Mouse (Mus musculus): ENCODE results near the gene Gpha2.

Gpha2 gene

DNA sequence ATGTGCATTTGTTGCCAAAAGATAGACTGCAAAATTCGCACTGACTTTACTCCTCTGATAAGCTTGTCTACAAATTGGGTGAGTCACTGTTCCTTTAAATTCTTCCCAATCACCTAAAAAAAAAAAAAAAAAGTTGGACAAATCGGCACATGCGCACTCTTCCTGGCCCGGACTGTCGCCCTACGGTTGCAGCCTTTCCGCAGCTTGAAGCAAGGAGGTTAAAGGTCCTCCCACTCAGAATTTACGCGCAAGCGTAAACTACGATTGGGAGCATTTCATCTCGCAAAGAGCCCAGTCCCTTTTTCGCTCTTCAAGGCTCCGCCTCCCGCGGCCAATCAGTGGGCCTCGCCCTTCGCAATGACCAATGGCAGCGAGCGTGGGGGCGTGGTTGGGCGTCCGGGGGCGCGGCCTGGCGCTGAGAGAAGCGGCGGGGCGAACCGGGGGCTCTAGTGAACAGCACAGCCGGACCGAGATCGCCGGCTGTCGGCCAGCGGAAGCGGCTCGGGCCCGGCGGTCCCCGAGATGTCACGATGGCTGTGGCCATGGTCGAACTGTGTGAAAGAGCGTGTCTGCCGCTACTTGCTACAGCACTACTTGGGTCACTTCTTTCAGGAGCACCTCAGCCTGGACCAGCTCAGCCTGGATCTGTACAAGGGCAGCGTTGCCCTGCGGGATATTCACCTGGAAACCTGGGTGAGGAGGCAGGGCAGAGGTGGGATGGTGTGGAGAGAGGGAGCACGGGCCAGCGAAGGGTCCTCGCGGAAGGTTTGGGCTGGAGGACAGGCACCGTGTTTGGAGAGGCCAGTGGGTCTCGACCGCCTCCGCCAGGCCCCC lies 15.3 kb downstream of the Gpha2 start, which contains the start of gene Atg2a:
Atg2a (plus strand) TSS at position 395 of the 834 bp plus-strand sequence.
- CTCF ChIA-PET = interaction anchor here (0.6 to 0.7 kb wide), 2 partner anchors 193 to 532 kb away, joined by 3 to 4 read pairs; no protein-coding TSS in a partner anchor

DNA sequence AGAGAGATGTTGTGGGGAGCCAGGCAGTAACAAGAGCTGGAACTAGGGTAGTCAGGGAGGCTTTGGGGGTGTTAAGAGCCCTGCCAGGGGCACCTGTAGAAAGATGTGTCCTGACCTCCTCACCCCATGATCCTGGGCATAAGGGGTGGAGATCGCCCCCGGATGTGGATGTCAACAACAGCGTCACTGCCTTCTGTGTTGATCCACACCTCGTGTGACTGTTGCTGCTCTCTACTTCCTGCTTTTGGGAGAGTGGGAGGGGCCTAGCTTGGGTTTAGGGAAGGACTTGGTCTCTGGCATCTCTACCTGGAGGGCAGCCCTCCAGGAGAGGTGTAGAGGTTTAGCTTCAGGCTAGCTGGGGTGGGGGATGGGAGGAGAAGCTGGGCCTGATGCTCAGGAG lies 16.1 kb downstream of the Gpha2 start:
- CTCF ChIA-PET = interaction anchor here (0.7 kb wide), 1 partner anchor 52 kb away, joined by 5 read pairs; no protein-coding TSS in a partner anchor

DNA sequence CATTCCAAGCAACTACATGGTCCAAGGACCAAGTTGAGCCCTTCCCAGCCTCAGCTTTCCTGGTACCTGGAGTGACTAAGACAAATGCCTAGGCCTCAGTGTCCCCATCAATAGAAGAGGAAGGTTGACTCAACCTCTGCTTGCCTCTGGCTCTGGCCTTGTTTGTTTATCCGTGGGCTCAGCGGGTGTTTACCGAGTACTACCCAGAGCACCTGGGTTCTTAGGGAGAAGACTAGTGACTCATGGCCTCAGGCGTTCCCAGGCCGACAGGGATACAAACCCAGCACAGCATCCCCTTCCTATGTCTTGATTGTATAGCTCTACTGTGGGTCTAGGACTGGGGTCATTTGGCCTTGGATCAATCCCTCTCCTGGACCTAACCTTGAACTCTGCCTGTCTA lies 17.0 kb downstream of the Gpha2 start:
- CTCF ChIA-PET = no interaction called here

DNA sequence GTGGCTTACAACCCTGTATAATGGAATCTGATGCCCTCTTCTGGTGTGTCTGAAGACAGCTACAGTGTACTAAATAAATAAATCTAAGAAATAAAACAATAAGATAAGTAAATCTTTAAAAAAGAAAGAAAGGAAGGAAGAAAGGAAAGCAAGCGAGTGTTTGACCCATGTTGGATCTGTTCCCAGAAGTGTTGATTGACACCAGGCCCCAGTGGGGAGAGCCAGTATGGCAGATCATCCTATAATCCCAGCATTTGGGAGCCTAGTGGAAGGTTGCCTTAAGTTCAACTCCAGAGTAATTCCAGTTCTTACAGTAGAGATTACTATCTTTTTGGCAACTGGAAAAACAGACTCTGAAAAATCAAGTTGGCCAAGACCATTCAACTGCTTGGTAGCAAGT lies 19.6 kb downstream of the Gpha2 start:
- CTCF ChIA-PET = no interaction called here

DNA sequence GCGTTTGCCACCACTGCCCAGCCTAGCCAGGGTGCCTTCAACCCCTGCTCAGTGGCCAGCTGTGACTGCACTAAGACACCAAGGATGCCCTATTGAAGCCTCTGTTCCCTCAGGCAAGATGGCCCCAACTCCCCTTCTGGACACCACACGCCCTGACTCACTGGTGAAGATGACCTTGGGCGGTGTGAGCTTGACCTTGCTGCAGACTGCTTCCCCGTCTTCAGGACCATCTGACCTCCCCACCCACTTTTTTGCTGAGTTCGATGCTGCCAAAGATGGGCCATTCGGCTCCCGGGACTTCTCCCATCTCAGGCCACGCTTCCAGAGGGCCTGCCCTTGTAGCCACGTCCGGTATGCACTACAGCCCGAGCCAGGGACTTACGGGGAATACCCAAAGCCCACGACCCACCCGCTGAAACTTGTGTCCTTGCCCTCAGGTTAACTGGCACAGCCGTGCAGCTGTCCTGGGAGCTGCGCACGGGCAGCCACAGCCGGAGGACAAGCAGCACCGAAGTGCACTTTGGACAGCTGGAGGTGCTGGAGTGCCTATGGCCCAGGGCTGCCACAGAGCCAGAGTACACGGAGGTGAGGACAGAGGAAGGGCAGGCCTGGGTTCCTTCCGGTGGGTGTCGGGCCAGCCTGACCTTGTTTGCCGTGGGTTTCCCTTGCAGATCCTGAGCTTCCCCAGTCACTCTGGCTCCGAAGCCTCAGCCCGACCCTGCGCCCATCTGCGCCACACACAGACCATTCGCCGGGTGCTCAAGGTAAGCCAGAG lies 21.5 kb downstream of the Gpha2 start:
- CTCF ChIA-PET = no interaction called here

DNA sequence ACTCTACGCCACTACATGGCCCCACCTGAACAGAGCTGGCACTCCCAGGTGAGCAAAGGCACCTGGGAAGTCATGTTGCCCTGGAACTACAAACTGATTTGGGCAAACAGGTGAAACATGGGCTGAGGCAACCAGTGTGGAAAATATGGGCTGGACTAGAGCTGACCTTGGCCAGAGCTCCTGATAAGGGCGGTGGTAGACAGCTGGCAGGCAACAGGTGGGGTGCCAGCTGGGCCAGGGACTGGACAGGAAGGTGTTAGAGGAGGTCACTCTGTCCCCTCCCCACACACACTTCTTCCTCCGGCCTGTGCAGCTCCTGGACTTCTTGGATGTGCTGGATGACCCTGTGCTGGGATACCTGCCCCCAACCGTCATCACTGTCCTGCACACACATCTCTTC lies 26.8 kb downstream of the Gpha2 start:
- CTCF ChIA-PET = no interaction called here

DNA sequence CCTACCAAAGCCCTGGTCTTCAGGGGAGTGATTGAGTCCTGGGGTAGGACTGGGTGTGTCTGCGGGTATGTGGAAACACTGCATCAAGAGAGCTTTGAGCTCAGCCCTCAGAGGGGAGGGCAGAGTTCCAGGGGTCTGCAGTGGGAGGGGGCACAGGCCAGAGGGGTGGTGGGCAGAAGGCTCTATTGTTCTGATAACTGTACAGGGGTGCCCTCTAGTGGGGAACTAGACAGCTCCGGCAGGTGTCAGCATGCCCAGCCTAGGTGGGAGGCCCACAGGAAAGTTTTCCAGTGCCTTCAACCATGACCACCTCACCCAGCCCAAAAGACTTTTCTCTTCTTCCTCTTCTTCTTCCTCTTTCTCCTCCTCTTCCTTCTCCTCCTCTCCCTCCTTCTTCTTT lies 34.2 kb downstream of the Gpha2 start:
- CTCF ChIA-PET = interaction anchor here (1.7 kb wide), 1 partner anchor 40 kb away, joined by 3 read pairs; no protein-coding TSS in a partner anchor

DNA sequence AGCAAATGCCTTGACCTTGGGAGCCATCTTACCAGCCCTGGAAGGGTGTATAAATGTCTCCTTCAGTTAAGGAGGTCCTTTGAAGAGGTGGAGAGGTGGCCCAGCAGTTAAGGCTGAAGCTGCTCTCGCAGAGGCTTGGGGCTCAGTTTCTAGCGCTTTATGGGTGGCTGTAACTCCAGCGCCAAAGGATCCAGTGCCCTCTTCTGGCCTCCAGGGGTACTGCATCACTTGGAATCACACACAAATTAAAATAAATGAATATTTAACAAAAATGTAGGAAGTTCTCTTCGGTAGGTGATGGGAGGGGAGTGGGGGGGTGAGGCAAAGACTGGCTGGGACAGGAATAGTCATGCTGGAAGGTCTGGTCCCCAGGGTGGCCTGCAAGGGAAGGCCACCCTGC lies 34.8 kb downstream of the Gpha2 start:
- CTCF ChIA-PET = interaction anchor here (1.0 to 1.7 kb wide), 2 partner anchors 11 to 39 kb away, joined by 3 read pairs; no protein-coding TSS in a partner anchor

DNA sequence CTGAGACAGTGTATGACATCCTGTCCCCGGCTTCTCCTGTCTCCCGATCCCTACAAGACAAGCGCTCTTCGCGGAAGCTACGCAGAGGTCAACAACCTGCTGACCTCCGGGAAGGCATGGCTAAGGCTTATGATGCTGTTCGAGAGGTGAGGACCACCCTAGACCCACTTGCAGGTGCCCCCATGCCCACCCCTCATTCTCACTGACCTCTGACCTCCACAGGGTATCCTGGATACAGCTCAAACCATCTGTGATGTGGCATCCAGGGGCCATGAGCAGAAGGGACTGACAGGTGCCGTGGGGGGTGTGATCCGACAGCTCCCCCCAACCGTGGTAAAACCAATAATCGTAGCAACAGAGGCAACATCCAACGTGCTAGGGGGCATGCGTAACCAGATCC lies 35.2 kb downstream of the Gpha2 start:
- CTCF ChIA-PET = interaction anchor here (1.0 to 1.7 kb wide), 2 partner anchors 12 to 39 kb away, joined by 3 read pairs; no protein-coding TSS in a partner anchor

DNA sequence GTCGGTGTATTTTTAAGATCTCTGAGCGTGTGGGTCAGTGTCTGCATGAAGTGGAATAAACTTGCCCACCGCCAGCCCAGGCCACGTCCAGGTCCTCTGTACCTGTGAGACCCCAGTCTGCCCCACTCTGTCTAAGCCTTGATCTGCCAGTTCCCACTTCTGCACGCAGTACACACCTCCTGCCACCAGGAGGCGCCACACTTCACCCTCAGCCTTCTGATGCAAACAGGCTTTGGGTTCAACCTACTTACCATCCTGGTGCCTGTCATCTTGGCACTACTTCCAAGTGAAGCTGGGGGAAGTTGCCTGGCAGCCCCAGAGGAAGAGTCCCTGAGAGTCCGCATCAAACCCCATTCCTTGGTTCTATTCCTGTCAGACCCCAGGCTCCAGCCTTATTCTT lies 36.0 kb downstream of the Gpha2 start:
- CTCF ChIA-PET = interaction anchor here (0.8 to 2.6 kb wide), 2 partner anchors 32 to 69 kb away, joined by 3 to 10 read pairs; no protein-coding TSS in a partner anchor

DNA sequence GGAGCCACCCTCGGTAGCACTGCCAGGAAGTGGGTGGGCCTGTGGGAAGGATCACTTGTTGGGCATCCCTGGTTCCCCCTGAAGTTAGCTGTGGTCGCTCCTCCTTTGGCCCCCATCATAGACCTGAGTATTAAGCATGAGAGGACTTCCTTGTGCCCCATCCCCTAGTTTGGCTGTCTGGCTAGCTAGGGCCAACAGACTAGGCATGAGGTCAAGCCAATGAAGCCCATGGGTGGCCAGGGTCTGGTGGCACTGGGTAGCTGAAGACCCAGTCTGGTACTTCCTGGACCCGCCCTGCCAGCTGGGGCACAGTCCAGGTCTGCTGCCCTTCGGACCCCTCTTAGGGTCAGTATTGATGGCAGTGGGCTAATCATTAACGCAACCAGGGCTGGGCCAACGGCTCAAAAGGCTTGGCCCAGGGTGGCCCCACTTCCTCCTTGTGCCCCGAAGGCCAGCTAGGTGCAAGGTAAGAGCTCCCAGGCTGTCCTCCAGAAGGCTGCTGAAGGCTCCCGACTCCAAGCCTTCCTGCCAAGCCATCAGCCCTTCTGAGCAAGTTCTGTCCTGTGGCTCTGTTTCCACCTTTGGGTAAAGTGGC lies 36.8 kb downstream of the Gpha2 start:
- CTCF ChIA-PET = interaction anchor here (0.7 to 2.6 kb wide), 4 partner anchors 12 to 69 kb away, joined by 3 to 10 read pairs (median 4); no protein-coding TSS in a partner anchor

DNA sequence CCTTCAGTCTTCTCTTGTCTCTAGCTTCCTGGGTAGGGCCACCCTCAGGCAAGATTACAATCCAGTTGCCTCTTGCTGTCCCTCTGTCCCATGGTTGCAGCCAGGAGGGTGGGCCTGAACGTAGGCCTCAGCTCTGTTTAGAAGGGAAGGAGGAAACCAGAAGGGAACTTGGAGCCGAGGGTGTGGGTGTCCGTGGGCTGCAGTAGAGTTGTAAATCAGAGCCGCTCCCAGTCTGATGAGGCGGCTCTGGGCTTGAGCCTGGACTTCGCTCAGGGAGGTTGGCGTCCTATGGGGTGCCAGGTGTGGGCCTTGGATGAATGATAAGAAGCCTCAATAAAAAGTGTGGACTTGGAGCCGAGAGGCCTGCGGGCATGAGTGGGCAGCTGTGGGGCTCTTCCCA lies 38.0 kb downstream of the Gpha2 start:
- CTCF ChIA-PET = interaction anchor here (0.6 to 2.6 kb wide), 3 partner anchors 35 to 72 kb away, joined by 3 to 10 read pairs (median 3); no protein-coding TSS in a partner anchor

DNA sequence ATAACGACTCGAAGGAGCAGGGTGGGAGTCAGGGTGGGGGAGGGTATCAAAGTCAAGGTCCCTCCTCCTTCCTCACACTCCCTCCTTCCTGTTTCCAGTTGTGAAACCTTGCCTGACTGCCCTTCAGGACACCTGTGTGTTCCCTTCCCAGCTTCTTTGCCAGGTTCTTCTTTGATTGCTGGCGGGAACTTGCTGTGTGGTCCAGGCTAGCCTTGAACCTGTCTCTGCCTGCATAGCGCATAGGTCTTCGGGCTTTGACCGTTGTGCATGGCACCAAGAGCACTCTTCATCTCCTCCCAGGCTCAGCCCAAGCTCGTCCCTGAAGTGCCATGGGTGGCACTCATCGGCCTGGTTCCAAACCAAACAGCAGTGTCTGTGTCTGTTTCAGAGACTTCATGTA lies 38.8 kb downstream of the Gpha2 start:
- CTCF ChIA-PET = interaction anchor here (1.6 to 2.6 kb wide), 2 partner anchors 34 to 67 kb away, joined by 3 to 10 read pairs; no protein-coding TSS in a partner anchor

DNA sequence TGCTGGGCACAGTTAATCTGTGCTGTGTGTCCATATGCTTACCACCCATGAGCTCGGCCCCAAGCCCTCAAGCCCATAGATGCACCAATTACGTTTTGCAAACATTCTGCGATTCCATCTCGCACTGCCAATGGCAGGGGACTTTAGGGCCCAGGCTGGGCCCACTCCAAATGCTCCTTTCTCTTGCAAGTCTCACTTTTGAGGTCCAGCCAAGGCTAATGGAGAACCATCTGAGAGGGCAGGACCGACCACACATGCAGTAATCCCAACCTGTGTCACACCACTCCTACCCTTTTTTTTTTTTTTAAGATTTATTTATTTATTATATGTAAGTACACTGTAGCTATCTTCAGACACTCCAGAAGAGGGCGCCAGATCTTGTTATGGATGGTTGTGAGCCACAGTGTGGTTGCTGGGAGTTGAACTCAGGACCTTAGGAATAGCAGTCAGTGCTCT lies 39.6 kb downstream of the Gpha2 start:
- CTCF ChIA-PET = interaction anchor here (0.9 kb wide), 1 partner anchor 19 kb away, joined by 3 read pairs; no protein-coding TSS in a partner anchor

DNA sequence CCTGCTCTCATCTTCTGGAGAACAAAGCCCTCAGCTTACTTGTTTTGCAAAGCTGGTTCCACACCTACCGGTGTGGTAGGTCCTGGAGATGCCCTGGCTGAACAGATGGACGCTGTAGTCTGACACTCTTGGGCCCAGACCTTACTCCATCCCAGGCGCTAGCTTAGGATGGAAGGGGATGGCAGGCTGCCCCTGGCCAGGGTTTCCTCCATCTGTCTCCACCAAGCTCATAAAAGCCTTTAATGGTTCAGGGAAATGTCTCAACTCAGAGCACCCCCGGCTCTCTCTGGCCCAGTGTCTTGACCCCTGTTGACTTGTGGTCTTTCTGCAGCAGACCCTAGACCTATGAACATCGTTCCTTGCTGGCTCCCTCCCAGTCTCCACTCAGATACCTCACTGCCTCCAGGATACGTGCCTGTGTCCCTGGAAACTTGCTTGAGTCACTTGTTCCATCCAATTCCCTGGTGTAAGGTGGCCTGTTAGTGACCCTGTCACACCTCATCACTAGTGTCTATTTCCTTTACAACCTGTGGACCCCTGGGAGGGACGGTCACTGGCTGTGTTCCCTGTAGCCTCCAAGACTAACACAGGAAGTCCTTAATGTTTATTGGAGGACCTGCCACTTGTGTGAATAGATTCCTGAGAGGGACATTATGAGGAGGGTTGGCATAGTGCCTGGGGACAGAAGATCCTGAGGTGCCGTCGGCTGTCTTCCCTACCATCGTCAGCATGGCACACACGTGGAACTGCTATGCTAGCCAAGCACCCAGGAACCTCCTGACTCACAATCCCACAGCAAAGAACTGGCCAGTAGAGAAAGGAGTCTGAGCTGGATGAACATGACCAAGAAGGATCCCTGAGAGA lies 41.4 kb downstream of the Gpha2 start:
- CTCF ChIA-PET = interaction anchor here (0.7 to 1.2 kb wide), 2 partner anchors 13 to 19 kb away, joined by 3 read pairs; no protein-coding TSS in a partner anchor

DNA sequence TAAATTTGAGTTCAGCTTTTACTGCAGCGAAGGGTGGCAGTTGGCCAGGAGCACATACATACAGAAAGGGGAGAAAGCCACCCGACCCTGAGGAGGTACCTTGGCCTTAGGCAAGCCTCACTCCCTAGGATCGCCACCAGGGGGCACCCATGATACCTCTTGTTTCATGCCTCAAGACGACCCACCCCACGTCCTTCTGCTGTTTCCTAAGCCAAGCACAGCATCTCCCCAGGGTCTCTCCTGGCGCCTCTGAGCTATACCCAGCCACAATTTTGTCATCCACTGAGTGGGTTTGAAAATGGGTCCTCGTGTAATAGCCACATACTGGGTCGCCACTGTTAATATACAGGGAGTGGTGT lies 42.0 kb downstream of the Gpha2 start:
- CTCF ChIA-PET = interaction anchor here (0.6 to 1.2 kb wide), 2 partner anchors 18 to 225 kb away, joined by 3 to 8 read pairs; no protein-coding TSS in a partner anchor

DNA sequence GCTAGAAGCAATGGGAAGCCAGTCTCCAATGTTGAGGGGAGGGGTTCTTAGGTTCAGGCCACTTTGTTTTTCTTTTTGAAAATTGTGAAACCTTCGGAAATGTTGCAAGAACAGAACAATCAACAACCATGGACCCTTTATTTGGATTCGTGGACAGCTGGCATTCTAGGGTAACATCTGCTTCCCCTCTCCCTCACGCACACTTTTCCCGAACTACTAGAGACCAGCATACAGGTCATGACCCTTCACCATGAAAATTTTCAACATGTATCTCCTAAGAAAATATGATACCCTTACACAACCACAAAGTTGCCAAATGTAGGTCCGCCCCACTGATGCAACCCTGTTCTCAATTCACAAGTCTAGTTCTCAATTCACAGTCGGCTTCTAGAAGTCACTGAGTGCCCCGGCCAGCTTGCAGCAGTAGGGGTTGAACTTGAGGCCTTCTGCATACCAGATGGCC lies 42.5 kb downstream of the Gpha2 start:
- CTCF ChIA-PET = interaction anchor here (0.6 to 1.2 kb wide), 2 partner anchors 18 to 225 kb away, joined by 3 to 8 read pairs; no protein-coding TSS in a partner anchor

DNA sequence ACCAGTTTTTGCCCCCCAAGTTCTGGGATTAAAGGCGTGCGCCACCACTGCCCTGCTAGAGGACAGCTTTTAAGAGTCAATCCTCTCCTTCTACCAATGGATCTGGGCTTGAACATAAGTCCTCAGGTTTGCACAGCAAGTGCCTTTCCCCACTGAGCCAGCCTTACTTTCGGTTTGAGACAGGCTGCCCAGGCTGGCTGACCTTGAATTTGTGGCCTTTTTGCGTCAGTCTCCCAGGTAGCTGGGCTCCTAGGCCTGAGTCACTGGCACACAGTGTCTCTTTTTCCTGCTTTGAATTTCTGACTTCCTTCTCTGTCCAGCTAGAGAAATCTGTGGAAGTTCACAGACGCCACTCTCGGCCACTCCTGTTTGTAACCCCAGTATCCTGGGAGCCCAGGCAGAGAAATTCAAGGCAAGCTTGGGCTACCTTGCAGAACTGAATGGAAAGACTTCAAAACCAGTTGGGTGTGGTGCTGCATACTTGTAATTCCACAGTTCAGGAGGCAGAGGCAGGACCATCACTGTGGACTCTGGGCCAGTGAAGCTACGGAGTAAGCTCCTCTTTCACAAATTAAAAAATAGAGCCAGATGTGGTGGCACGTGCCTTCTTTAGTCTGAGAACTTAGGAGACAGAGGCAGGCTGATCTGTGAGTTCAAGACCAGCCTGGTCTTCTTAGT lies 43.8 kb downstream of the Gpha2 start:
- CTCF ChIA-PET = no interaction called here

DNA sequence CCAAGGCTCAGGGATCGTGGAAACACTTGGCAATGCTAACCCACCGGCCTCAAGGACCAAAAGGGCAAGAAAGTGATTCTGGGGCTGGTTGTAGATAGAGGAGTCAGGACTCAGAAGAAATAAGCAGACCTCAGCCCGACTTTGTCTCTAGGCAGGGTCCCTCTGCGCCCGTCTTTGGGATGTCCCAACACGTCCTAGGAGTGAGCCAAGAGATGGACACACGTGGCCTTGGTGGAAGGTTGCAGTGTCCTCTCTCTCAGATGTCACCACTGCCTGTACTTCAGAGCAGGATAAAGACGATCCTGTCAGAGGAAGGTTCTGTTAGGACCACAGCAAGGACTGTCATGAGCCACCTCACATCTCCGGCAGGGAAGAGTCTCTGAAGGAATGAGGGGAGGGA lies 44.5 kb downstream of the Gpha2 start:
- CTCF ChIA-PET = no interaction called here

DNA sequence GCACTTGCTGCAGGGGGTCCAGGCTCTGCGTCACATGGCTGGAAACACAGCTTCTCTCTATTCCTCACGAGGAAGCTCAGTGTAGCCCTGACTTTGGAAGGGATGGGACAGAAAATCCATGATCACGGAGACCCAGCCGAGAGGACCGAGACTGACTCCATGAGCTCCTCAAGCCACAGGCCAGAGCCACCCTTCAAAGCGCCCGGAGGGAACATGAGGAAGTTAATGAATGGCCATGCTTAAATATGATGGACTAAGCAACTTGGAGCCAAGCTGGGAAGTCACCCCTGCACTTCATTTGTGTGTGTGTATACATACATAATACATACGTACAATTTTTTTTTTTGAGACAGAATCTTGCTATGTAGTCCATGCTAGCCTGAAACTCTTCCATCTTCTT lies 45.0 kb downstream of the Gpha2 start:
- CTCF ChIA-PET = no interaction called here
